Mouse (Mus musculus) neural tube, embryonic 14.5 days (tissue): ENCODE results near the gene Atg4c. TPM values are rescaled to one million over a fixed set of nuclear protein-coding genes. Genes with fewer than 3 reads are reported as not detected.

Source experiments
- ATAC-seq: fragments of 200-750 bp; cut with Nextera tagmentation; 2 replicates; pipeline ENCODE4 v1.8.0; 2017; ENCODE audit warnings: low read depth, mild to moderate bottlenecking, moderate TSS enrichment, moderate library complexity
- H3K27ac ChIP-seq: fragments of 300-500 bp; sonication (generic); 2 replicates; pipeline ENCODE4 v1.5.1; 2014; ENCODE audit warnings: low read depth, mild to moderate bottlenecking, control low read depth, low read length, moderate library complexity, mixed read lengths
- H3K27me3 ChIP-seq: fragments of 300-500 bp; sonication (generic); 2 replicates; pipeline ENCODE4 v1.6.1; 2014; ENCODE audit warnings: low read length; ENCODE audit not compliant: control insufficient read depth, insufficient read depth
- H3K36me3 ChIP-seq: fragments of 300-500 bp; sonication (generic); 2 replicates; pipeline ENCODE4 v1.6.1; 2014; ENCODE audit warnings: low read length, mixed read lengths; ENCODE audit not compliant: control insufficient read depth, insufficient read depth
- H3K4me1 ChIP-seq: fragments of 300-500 bp; sonication (generic); 2 replicates; pipeline ENCODE4 v1.6.1; 2014; ENCODE audit warnings: low read length; ENCODE audit not compliant: control insufficient read depth, insufficient read depth
- H3K4me2 ChIP-seq: fragments of 300-500 bp; sonication (generic); 2 replicates; pipeline ENCODE4 v1.6.1; 2014; ENCODE audit warnings: mild to moderate bottlenecking, low read depth, low read length, control low read depth
- H3K4me3 ChIP-seq: fragments of 300-500 bp; sonication (generic); 2 replicates; pipeline ENCODE4 v1.5.1; 2014; ENCODE audit warnings: low read depth, low read length, control low read depth, mixed read lengths
- H3K9ac ChIP-seq: fragments of 300-500 bp; sonication (generic); replicated peaks from 2 replicates; pipeline ENCODE4 v1.6.1; 2014; ENCODE audit warnings: low read depth, mild to moderate bottlenecking, control low read depth, low read length, mixed read lengths
- H3K9me3 ChIP-seq: fragments of 300-500 bp; sonication (generic); 2 replicates; pipeline ENCODE4 v1.6.1; 2016; ENCODE audit warnings: low read length; ENCODE audit not compliant: control insufficient read depth
- WGBS: fragments of 180-500 bp; shearing (Covaris S2); extraction: QIAGEN DNeasy Blood & Tissue Kit; methylation state at CpG from one replicate; pipeline ENCODE4 v1.1.7; 2014; 5-methylcytosine and 5-hydroxymethylcytosine counted together
- polyA plus RNA-seq: library from polyadenylated mRNA; unstranded; fragments of >200 nt; fragmentation: Nextera tagmentation; extraction: Ambion mirVana; gene quantifications from 2 replicates; pipeline ENCODE4 v1.2.1, GENCODE M21; 2014

Gene Atg4c
- 20.1 and 21.7 TPM in 2 replicates for polyA plus RNA-seq

DNA sequence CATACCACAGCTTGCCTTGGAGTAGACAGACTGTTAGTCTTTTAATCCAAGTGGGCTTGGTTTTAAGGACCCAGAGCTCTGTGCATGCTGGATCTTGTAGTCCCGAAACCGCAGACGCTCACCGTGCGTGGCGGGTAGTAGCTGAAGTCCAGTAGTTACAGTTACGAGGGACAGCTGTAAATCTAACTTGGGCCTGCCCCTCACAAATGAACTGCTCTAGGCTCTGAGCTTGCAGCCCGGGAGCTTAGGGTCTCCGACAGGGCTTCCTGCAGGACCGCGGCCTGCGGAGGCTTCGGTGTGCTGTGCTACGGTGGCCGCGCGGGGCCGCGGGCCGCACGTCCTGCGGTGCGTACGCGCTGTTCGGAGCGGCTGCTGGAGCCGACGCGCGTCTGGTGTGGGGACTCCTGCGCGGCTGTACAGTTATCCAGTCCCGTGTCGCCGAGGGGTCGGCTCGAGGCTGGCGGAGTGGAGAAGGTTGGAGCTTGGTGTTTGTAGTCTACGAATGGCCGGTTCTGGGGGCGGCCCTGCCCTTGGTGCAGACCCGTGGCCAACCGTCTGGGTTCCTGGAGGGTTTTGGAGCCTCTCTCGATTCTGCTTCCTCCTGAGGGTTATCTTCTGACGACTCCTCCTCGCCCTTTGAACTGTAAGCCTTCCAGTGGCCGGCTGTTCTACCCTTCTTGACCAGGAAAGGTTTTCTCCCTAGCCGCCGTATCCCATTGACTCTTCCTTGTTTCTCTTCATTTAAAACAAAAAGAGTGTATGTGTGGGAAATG is at the start of gene Atg4c:
Gene Atg4c, plus strand, starts transcription at position 125 of the 773 bp plus-strand sequence.
- H3K4me3 ChIP-seq, result peak within 1 kb of the TSS; percentile 69
- 0 out of 2 replicates have a peak, but pooled peaks cover 10% of the 10 kb centered on the region for H3K4me1 ChIP-seq
- H3K36me3 ChIP-seq, result no peaks in the 10 kb centered on the region
- peak; percentile 98 for ATAC-seq
- peak within 1 kb of the TSS; percentile 56 for H3K4me2 ChIP-seq
- no peaks in the 10 kb centered on the region for H3K27me3 ChIP-seq
- WGBS, result under 1% methylated on average over 49 of the region's 50 CpGs
- no peaks in the 10 kb centered on the region for H3K9me3 ChIP-seq
- H3K27ac ChIP-seq, result peak within 1 kb of the TSS; percentile 93
- H3K9ac ChIP-seq, result peak within 1 kb of the TSS; percentile 83

DNA sequence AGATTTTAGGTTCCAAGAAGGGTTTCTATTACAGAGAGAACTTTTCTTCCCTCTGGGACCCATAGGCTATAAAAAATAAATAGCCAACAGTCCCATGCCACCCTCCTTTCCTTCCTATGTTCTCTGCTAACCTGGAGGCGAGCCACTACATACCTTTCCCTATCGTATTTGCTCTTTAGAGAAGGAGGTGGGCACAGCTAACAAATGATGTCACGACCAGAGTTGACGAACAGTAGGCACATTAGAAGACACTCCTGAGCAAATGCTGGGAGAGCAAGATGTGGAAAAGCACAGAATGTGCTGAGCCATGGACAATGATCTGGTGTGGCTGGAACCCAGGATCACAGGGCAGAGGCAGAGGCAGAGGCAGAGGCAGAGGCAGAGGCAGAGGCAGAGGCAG is 42.3 kb upstream of the Atg4c start:
- no peak overlapping the region for H3K4me2 ChIP-seq
- no peak overlapping the region for H3K9ac ChIP-seq
- ATAC-seq, result no peak
- no peaks in the 10 kb centered on the region for H3K36me3 ChIP-seq
- no peaks in the 10 kb centered on the region for H3K4me1 ChIP-seq
- H3K9me3 ChIP-seq, result no peaks in the 10 kb centered on the region
- H3K4me3 ChIP-seq, result no peak overlapping the region
- H3K27ac ChIP-seq, result no peak overlapping the region
- H3K27me3 ChIP-seq, result no peaks in the 10 kb centered on the region
- 93% methylated on average over 4 of the region's 4 CpGs for WGBS

DNA sequence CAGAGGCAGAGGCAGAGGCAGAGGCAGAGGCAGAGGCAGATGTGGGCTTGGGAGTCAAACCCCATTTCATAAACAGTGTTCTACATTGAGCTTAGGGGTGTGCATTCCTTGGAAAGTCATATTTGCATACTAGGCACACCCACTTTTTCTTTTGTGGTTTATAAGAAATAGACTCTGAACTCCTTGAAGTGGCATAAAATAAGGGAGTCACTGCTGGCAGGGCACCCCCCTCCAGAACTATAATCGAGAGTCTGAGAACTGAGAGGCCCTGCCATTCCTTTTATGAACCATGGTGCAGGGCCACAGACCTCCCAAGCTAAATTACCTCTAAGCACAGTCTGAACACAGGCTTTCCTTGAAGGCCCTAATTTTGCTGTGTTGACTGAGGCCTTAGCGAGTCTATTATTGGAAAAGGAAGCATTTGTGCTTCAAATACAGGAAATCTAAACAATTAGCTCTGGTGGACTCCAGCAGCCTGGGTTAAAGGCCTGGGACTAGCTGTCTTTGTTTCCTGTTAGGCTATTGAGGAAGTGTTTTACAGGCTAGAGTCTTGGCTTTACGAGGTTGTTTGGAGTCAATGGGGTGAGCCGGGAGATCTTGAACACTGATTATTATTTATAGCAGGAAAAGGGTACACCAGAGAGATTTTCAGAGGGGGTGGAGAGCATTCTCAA is 41.7 kb upstream of the Atg4c start:
- H3K36me3 ChIP-seq, result no peaks in the 10 kb centered on the region
- H3K27ac ChIP-seq, result no peak overlapping the region
- H3K4me1 ChIP-seq, result no peaks in the 10 kb centered on the region
- H3K9me3 ChIP-seq, result no peaks in the 10 kb centered on the region
- H3K27me3 ChIP-seq, result no peaks in the 10 kb centered on the region
- no peak overlapping the region for H3K9ac ChIP-seq
- WGBS, result 5% methylated on average over 4 of the region's 4 CpGs
- ATAC-seq, result no peak
- no peak overlapping the region for H3K4me2 ChIP-seq
- no peak overlapping the region for H3K4me3 ChIP-seq

DNA sequence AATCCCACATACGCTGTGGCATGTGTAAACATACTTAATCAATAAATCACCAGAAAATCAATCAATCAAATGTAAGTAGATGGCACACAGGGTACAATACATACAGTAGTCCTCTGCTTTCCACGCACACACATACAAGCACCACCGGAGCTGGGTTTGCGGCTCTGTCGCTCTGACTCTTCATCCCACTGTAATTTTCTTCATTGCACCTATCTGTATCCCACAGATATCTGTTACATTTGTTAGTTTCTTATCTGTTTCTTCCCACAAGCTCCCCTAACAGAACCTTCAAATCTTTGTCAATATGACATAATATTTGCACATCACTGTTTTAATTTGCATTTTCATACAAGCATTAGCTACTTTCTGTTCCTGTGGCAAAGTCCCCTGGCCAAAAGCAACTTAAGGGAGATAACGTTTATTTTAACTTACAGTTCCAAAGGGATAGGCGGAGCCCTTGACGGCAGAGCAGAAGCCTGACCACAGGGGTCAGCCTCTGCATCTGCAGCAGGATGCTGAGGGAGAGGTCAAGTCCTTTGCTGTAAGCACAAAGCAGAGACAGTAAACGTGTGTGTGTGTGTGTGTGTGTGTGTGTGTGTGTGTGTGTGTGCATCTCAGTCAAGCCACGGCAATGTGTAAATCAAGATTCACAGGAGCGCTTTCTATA is 37.0 kb upstream of the Atg4c start:
- 64% methylated on average over 11 of the region's 11 CpGs for WGBS
- no peak overlapping the region for H3K4me3 ChIP-seq
- no peak overlapping the region for H3K4me2 ChIP-seq
- ATAC-seq, result no peak
- no peaks in the 10 kb centered on the region for H3K9me3 ChIP-seq
- no peak overlapping the region for H3K9ac ChIP-seq
- H3K36me3 ChIP-seq, result no peaks in the 10 kb centered on the region
- H3K4me1 ChIP-seq, result no peaks in the 10 kb centered on the region
- H3K27ac ChIP-seq, result no peak overlapping the region
- H3K27me3 ChIP-seq, result peaks cover 2% of the 10 kb centered on the region; the same call in 1 of the 2 replicates

DNA sequence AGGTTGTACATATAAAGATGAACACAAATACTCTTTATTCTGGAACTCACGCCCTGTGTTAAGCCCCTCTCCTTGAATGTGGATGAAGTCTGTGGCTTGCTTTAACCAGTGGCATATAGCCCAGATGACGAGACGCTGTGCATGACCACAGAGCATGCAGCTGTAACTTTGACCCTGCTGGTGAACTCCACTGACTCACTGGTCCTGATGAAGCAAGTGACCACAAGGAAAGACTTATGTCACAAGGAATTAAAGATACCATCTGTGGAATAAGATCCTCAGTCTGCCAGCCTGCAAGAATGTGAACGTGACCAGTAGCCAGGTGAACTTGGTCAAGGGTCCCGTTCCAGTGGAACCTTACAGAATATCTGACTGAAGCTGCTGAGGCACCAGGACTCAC is 35.2 kb upstream of the Atg4c start:
- H3K9ac ChIP-seq, result no peak overlapping the region
- no peak overlapping the region for H3K27ac ChIP-seq
- no peak for ATAC-seq
- no peaks in the 10 kb centered on the region for H3K36me3 ChIP-seq
- H3K4me1 ChIP-seq, result no peaks in the 10 kb centered on the region
- 90% methylated on average over 5 of the region's 5 CpGs for WGBS
- no peak overlapping the region for H3K4me3 ChIP-seq
- no peak overlapping the region for H3K4me2 ChIP-seq
- peaks cover 6% of the 10 kb centered on the region; the same call in 1 of the 2 replicates for H3K27me3 ChIP-seq
- H3K9me3 ChIP-seq, result no peaks in the 10 kb centered on the region

DNA sequence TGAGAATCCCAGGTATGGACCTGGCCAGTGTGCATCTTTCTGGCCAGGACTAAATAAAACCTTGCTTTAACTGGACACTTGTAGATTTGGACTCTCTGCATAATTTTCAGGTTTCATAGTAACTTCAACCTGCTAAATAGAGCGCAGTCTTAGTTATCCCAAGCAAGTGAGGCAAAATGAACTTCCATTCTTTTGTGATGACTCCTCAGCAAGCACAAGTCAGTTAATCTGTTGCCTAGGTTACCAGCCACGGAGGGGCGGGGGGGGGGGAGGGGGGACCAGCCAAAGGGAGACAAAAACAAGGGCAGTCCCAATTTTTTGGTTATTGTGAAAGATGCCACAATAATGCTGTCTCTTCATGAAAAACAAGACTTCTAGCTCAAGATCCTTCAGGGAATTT is 33.3 kb upstream of the Atg4c start:
- H3K4me1 ChIP-seq, result no peaks in the 10 kb centered on the region
- no peak overlapping the region for H3K9ac ChIP-seq
- WGBS, result 4% methylated on average over 3 of the region's 3 CpGs
- H3K27ac ChIP-seq, result no peak overlapping the region
- ATAC-seq, result no peak
- peaks cover 6% of the 10 kb centered on the region; the same call in 1 of the 2 replicates for H3K27me3 ChIP-seq
- H3K9me3 ChIP-seq, result no peaks in the 10 kb centered on the region
- no peak overlapping the region for H3K4me3 ChIP-seq
- no peak overlapping the region for H3K4me2 ChIP-seq
- H3K36me3 ChIP-seq, result no peaks in the 10 kb centered on the region

DNA sequence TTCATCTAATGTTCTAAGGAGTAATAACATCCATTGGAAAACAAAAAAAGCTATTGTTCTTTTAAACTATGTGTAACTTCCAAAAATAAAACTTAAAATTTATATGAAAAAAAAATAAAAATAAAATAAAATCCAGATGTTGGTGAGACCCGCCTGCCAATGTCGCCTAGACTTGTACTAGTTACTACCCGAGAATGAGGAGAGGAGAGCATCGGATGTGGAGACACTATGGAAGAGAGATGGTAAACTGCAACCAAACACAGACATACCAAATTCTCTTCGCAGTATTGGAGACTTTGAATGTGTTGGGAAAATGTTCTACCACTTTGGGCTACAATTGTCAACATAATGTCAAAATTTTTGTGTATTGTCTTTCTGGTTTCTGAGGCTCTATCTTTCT is 32.8 kb upstream of the Atg4c start:
- Histone ChIP-seq H3K36me3 (no peaks in the 10 kb centered on the region), H3K4me3 (no peak overlapping the region), H3K4me1 (no peaks in the 10 kb centered on the region), H3K27me3 (peaks cover 6% of the 10 kb centered on the region; the same call in 1 of the 2 replicates), H3K4me2 (no peak overlapping the region), H3K9me3 (no peaks in the 10 kb centered on the region), H3K27ac (no peak overlapping the region), H3K9ac (no peak overlapping the region)
- ATAC-seq, result no peak
- 31% methylated on average over 5 of the region's 5 CpGs for WGBS

DNA sequence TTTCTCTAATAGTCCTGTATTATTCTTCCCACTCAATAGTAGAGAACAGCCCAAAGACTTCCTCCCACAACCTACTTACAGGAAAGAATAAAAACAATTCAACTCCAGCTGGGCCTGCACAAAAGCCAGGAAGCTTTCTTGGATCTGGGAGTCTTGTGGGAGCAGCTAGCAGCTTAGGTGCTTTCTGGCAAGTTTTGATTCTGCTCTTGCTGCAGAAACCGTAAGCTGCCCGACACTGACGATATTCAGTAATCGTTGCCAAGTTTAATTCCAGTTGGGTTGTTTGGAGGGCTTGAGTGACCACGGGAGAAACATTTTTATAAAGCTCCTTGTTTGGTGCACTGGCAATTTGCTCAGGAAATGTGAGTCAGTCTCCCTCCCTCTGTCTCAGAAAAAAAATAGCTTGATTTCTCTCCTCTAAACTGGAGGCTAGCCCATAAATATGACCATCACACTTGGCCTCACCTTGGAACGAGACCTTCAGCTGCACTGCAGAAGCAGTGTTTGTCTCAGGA is 32.2 kb upstream of the Atg4c start:
- no peak for ATAC-seq
- H3K27me3 ChIP-seq, result peaks cover 6% of the 10 kb centered on the region; the same call in 1 of the 2 replicates
- H3K27ac ChIP-seq, result no peak overlapping the region
- no peak overlapping the region for H3K4me3 ChIP-seq
- no peak overlapping the region for H3K9ac ChIP-seq
- no peak overlapping the region; the same call in 1 of the 2 replicates for H3K4me2 ChIP-seq
- H3K9me3 ChIP-seq, result no peaks in the 10 kb centered on the region
- no peaks in the 10 kb centered on the region for H3K4me1 ChIP-seq
- no peaks in the 10 kb centered on the region for H3K36me3 ChIP-seq
- WGBS, result 6% methylated on average over 6 of the region's 6 CpGs
